Mouse (Mus musculus) heart, postnatal 25 days (tissue): ENCODE measurements around the gene Ppa1. TPM values are rescaled to one million over a fixed set of nuclear protein-coding genes. Genes with fewer than 3 reads are reported as not detected.
"Not testable (repeated sequence)": the region's sequence is repeated elsewhere in the genome, so short reads cannot be mapped to it uniquely, and the experiment has no call there.

Experiments used
- DNase-seq: peaks from one replicate; pipeline ENCODE4 v3.0.0; 2022; ENCODE audit warnings: low spot score
- intact Hi-C: fragments of 180-260 bp; cut with DNase I; formaldehyde crosslinking; loops from one replicate; pipeline ENCODE4 v1.15.1; 2025
- total RNA-seq, 2 experiments: library from RNA; stranded (reverse); gene quantifications; 2 replicates each; pipeline ENCODE4 v1.2.3; 2021

Gene Ppa1
- total RNA-seq, result 10 to 100 TPM; 63.9 to 70.1 TPM

- DNase-seq, result peak; percentile 72
- intact Hi-C loops, result no loop called here
Measured at GRCm38 (mm10) chr10:61647790-61648736, at the start of gene Ppa1. Ppa1 (plus strand) TSS chr10:61648552.

- no peak for DNase-seq
- intact Hi-C loops, result loop anchor here (5.0 to 10.0 kb wide), 2 partner anchors 132 to 405 kb away; no protein-coding TSS in a partner anchor
Measured at GRCm38 (mm10) chr10:61599556-61600114, 48.7 kb upstream of the Ppa1 start.

GRCm38 (mm10) chr10:61602283-61603033 is 45.9 kb upstream of the Ppa1 start:
- no peak for DNase-seq
- intact Hi-C loops, result loop anchor here (1.0 to 10.0 kb wide), 4 partner anchors 56 to 408 kb away; no protein-coding TSS in a partner anchor

DNA sequence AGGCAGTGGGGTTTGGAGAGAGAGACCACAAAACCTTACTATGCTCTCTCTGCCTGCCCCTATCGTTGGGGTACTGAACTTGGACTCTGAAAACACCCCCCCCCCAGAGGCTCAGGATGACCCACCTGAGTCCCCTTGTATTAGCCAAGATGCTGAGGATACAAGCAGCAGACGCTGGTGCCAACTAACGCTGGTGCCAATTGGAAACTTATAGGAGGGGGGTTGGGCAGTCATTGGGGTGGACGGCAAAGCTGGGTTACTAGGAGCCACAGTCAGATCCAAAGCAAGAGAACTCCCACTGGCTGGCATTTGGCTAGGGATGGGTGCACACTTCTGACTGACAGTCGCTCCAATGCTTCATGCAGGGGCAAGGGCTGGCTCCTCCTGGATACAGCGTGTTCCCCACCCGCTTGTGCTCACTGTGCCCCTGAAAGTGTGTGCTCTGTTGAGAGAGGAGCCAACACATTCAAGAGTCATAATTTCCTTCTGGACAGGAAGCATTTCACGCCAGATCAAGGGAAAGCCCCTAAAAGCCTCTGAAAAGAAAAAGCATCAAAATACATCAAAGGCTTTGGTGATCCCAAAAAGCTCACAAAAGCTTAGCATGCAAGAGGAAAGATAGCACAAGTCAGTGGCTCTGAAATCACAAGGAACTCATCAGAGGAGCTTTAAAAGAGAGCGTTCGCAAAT is 43.8 kb upstream of the Ppa1 start:
- intact Hi-C loops, result loop anchor here (5.0 to 10.0 kb wide), 2 partner anchors 137 to 410 kb away; no protein-coding TSS in a partner anchor
- no peak for DNase-seq

GRCm38 (mm10) chr10:61605381-61605780 is 43.0 kb upstream of the Ppa1 start:
- DNase-seq, result not testable (repeated sequence)
- intact Hi-C loops, result loop anchor here (10.0 kb wide), 1 partner anchor 411 kb away; no protein-coding TSS in a partner anchor

DNA sequence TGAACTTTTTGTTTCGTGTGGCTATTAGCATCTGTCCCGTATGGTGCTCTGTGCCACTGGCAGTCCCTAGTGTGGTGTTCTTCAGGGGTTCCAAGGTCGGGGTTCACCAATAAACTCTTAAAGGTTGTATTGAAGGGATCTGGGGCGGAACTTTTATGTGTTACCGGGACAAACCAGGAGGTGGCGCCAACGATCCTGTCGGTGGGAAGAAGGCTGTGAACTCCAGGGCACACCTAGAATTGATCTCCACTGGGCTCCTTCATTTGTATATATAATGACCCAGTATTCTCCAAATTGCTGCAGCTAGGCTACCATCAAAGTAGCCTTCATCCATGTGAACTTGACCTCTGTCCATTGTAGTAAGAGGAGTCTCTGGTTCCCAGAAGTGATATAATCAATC is 42.5 kb upstream of the Ppa1 start:
- no peak for DNase-seq
- intact Hi-C loops, result loop anchor here (10.0 kb wide), 1 partner anchor 411 kb away; no protein-coding TSS in a partner anchor

DNA sequence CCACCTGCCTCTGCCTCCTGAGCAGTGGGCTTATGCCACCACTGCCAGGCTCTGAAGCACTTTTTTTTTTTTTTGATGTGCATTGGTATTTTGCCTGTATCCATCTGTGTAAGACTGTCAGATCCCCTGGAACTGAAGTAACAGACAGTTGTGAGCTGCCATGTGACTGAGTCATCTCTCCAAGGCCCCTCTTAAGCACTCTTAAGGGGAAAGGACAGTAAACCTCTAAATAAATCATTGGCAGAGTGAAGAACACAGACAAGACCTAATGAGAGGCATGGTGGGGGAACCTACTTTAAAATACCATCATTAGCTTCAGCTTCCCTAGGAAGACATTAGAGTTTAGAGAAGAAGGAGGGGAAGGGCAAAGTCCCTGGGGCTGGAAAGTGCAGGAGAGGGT is 40.1 kb upstream of the Ppa1 start:
- DNase-seq, result no peak
- intact Hi-C loops, result loop anchor here (10.0 kb wide), 1 partner anchor 413 kb away; no protein-coding TSS in a partner anchor

DNA sequence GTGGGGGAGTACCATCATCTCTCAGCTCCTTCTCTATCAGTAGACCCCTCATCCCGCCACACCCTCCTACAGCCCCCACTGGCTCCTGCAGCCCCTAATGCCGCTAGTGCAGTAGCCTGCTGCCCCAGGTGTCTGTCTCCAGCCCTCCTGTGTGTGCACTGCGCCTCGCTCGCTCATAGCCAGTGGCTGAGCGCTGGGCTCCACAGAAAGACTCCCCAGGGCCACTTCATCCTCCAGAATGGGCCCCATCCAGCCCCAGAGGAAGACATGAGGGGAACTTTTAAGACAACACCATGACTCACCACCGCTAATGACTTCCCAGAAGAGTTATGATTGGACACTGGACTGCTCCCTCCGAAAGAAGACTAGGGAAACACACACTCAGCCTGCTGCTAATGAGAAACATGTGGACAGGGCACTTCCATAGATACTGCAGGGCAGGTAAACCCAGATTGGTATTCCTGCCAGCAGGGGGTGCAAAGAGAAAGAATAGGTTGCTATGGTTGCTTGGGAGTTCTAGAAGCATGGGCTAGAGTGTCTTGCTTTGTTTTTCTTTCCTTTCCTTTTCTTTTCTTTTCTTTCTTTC is 37.6 kb upstream of the Ppa1 start:
- DNase-seq, result no peak
- intact Hi-C loops, result no loop called here

- DNase-seq, result no peak
- intact Hi-C loops, result no loop called here
Measured at GRCm38 (mm10) chr10:61614311-61614710, 34.0 kb upstream of the Ppa1 start.

GRCm38 (mm10) chr10:61618528-61618927 is 29.8 kb upstream of the Ppa1 start:
- DNase-seq, result no peak
- intact Hi-C loops, result no loop called here

DNA sequence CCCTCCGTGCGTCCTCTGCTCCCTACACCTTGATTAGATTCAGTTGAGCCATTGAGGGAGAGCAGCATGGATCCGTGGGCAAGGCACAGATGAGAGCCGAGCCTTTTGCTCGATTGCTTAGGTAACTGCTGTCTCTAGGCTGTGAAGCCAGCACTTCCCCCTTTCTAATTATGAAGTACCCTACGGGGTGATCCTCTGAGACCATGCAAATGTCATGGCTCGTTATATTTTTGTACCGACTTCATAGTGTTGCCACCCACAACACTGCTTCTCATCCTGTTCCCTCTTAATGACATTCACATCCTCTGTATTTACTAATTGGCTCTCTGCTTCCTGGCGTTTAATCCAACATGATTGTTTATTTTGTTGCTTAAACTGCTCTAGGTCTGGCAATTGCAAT is 26.7 kb upstream of the Ppa1 start:
- intact Hi-C loops, result no loop called here
- no peak for DNase-seq

DNA sequence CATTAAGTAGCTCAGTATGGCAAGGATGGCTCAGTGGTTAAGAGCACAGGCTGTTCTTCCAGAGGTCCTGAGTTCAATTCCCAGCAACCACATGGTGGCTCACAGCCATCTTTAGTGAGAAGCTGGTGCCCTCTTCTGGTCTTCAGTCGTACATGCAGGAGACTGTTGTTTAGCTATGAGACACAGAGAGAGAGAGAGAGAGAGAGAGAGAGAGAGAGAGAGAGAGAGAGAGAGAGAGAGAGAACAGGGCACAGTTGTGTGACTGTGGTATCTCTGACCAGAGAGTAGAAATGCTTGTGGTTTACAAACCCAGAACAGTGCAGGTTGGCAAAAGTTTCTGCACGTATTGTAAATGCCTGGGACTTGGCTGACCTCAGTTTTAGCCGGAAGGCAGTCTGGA is 24.5 kb upstream of the Ppa1 start:
- DNase-seq, intact Hi-C loops: not testable (repeated sequence)

DNA sequence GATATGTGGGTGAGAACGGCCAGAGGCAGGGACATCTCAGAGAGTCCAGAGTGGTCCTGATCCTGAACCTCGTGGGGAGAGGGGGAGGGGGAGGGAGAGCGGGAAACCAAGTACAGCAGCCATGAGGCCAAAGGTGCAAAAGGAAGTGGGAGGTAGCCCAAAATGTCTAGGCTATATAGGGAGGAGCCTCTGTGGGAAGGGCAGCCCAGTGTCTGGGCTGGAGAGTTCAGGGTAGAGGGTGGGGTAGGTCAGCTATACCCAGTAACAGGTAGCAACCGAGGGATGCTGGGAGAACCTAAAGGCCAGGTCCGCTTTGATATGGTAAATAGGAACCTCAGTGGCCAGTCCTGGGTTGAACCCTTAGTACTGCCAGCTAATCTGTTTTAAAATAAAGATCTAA is 23.6 kb upstream of the Ppa1 start:
- intact Hi-C loops, result no loop called here
- no peak for DNase-seq

DNA sequence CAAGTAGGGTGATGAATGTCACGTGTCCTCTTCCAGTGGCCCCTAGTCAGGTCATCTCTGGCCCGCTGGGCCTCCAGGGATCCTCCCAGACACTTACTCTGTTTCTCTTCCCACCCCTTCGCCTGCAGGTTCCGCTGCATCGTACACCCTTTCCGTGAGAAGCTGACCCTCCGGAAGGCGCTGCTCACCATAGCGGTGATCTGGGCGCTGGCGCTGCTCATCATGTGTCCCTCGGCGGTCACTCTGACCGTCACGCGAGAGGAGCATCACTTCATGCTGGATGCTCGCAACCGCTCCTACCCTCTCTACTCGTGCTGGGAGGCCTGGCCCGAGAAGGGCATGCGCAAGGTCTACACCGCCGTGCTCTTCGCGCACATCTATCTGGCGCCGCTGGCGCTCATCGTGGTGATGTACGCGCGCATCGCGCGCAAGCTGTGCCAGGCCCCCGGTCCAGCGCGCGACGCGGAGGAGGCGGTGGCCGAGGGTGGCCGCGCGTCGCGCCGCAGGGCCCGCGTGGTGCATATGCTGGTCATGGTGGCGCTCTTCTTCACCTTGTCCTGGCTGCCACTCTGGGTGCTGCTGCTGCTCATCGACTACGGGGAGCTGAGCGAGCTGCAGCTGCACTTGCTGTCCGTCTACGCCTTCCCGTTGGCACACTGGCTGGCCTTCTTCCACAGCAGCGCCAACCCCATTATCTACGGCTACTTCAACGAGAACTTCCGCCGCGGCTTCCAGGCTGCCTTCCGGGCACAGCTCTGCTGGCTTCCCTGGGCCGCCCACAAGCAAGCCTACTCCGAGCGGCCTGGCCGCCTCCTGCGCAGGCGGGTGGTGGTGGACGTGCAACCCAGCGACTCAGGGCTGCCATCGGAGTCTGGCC is 22.7 kb upstream of the Ppa1 start:
- DNase-seq, result no peak
- intact Hi-C loops, result no loop called here

DNA sequence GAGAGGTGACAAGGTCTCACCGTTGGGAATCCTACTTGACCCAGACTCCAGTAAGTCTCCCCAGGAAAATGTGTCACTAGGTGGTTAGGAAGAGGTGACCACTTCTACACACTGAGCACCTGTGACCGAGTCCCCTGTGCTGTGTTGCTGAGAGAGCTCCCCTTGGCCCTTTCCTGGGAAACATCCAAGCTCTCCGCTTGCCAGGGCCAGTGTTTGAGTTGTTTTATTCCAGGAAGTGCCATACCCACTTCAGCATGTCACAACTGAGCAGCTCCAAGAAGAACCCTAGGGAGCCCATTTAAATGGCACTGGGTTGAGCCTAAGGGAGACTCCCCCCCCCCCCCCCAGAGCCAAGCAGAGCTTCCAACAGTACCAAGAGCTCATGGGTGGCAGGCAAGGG is 21.8 kb upstream of the Ppa1 start:
- no peak for DNase-seq

GRCm38 (mm10) chr10:61627195-61627937 is 21.0 kb upstream of the Ppa1 start:
- intact Hi-C loops, result no loop called here
- DNase-seq, result no peak

More for the DNA sequence above, 21.8 kb upstream of the Ppa1 start:
- intact Hi-C loops, result no loop called here

GRCm38 (mm10) chr10:61627938-61628250 is 20.5 kb upstream of the Ppa1 start:
- intact Hi-C loops, result no loop called here
- DNase-seq, result peak; percentile 28

- intact Hi-C loops, result no loop called here
- DNase-seq, result no peak
Measured at GRCm38 (mm10) chr10:61632445-61632844, 15.9 kb upstream of the Ppa1 start.
